Mouse (Mus musculus) embryonic facial prominence, embryonic 11.5 days (tissue): ENCODE measurements around the gene Trex2. TPM values are rescaled to one million over a fixed set of nuclear protein-coding genes. Genes with fewer than 3 reads are reported as not detected.
"Not testable (repeated sequence)": the region's sequence is repeated elsewhere in the genome, so short reads cannot be mapped to it uniquely, and the experiment has no call there.

Experiments
- ATAC-seq: fragments of 200-750 bp; cut with Nextera tagmentation; replicated peaks from 2 replicates; pipeline ENCODE4 v1.8.0; 2017; ENCODE audit warnings: low read depth; ENCODE audit not compliant: insufficient number of reproducible peaks, low FRiP score, low TSS enrichment
- DNase-seq: peaks from one replicate; pipeline ENCODE4 v3.0.0-alpha.2; 2015; ENCODE audit warnings: low spot score
- H3K27ac ChIP-seq: fragments of 300-500 bp; sonication (generic); replicated peaks from 2 replicates; pipeline ENCODE4 v1.5.1; 2014; ENCODE audit warnings: mild to moderate bottlenecking, low read depth, low read length, control low read depth
- H3K27me3 ChIP-seq: fragments of 300-500 bp; sonication (generic); 2 replicates; pipeline ENCODE4 v1.6.1; 2014; ENCODE audit warnings: mild to moderate bottlenecking, low read length, moderate library complexity, mixed read lengths; ENCODE audit not compliant: control insufficient read depth, insufficient read depth
- H3K36me3 ChIP-seq: fragments of 300-500 bp; sonication (generic); replicated peaks from 2 replicates; pipeline ENCODE4 v1.6.1; 2014; ENCODE audit warnings: low read depth, mild to moderate bottlenecking, low read length, moderate library complexity, mixed read lengths; ENCODE audit not compliant: control insufficient read depth, insufficient read depth
- H3K4me1 ChIP-seq: fragments of 300-500 bp; sonication (generic); 2 replicates; pipeline ENCODE4 v1.6.1; 2014; ENCODE audit warnings: low read length, mixed read lengths; ENCODE audit not compliant: control insufficient read depth, insufficient read depth
- H3K4me2 ChIP-seq: fragments of 300-500 bp; sonication (generic); 2 replicates; pipeline ENCODE4 v1.6.1; 2014; ENCODE audit warnings: low read depth, mild to moderate bottlenecking, control low read depth, low read length, moderate library complexity
- H3K4me3 ChIP-seq: fragments of 300-500 bp; sonication (generic); 2 replicates; pipeline ENCODE4 v1.5.1; 2014; ENCODE audit warnings: low read depth, low read length, control low read depth
- H3K9ac ChIP-seq: fragments of 300-500 bp; sonication (generic); replicated peaks from 2 replicates; pipeline ENCODE4 v1.6.1; 2014; ENCODE audit warnings: mild to moderate bottlenecking, control low read depth, low read length
- H3K9me3 ChIP-seq: fragments of 300-500 bp; sonication (generic); replicated peaks from 2 replicates; pipeline ENCODE4 v1.6.1; 2016; ENCODE audit warnings: mild to moderate bottlenecking, low read length, inconsistent platforms, mixed read lengths; ENCODE audit not compliant: control insufficient read depth
- WGBS: fragments of 180-500 bp; shearing (Covaris S2); extraction: QIAGEN DNeasy Blood & Tissue Kit; methylation state at CpG from one replicate; pipeline ENCODE4 v1.1.7; 2014; 5-methylcytosine and 5-hydroxymethylcytosine counted together
- polyA plus RNA-seq: library from polyadenylated mRNA; unstranded; fragments of >200 nt; fragmentation: Nextera tagmentation; extraction: Ambion mirVana; gene quantifications from 2 replicates; pipeline ENCODE4 v1.2.1, GENCODE M21; 2014

Trex2 gene
- polyA plus RNA-seq, 1 experiment from 2014 or later: not detected

- ATAC-seq (no peak), DNase-seq (peak; percentile 2)
- peak within 1 kb of the TSS; percentile 22; the same call in 1 of the 2 replicates for H3K9ac ChIP-seq
- H3K27me3 ChIP-seq: peaks cover 5% of the 10 kb centered on the region; the same call in 1 of the 2 replicates
- no peaks in the 10 kb centered on the region for H3K36me3 ChIP-seq
- no peak within 1 kb of the TSS for H3K27ac ChIP-seq
- 21% methylated on average over 16 of the region's 20 CpGs for WGBS
- no peaks in the 10 kb centered on the region for H3K9me3 ChIP-seq
- no peaks in the 10 kb centered on the region for H3K4me1 ChIP-seq
- H3K4me3 ChIP-seq: peak within 1 kb of the TSS; percentile 9; the same call in 1 of the 2 replicates
- H3K4me2 ChIP-seq: peak within 1 kb of the TSS; percentile 36
Observed at GRCm38 (mm10) chrX:73410880-73411517, 24.1 kb downstream of the Trex2 start, which contains the start of gene Zfp92. Zfp92 (plus strand) TSS chrX:73411096.

GRCm38 (mm10) chrX:73401616-73402015 is 33.5 kb downstream of the Trex2 start:
- 93% methylated on average over 12 of the region's 12 CpGs for WGBS
- DNase-seq: no peak
- H3K36me3 ChIP-seq: no peaks in the 10 kb centered on the region
- H3K4me2 ChIP-seq: no peak overlapping the region
- H3K9me3 ChIP-seq: no peaks in the 10 kb centered on the region
- no peak overlapping the region for H3K4me3 ChIP-seq
- no peak for ATAC-seq
- H3K4me1 ChIP-seq: no peaks in the 10 kb centered on the region
- H3K27me3 ChIP-seq: no peaks in the 10 kb centered on the region
- H3K9ac ChIP-seq: no peak overlapping the region
- H3K27ac ChIP-seq: no peak overlapping the region

- H3K27me3 ChIP-seq: no peaks in the 10 kb centered on the region
- no peaks in the 10 kb centered on the region for H3K4me1 ChIP-seq
- DNase-seq (no peak), ATAC-seq (no peak)
- no peak overlapping the region for H3K4me3 ChIP-seq
- H3K9me3 ChIP-seq: no peaks in the 10 kb centered on the region
- no peak overlapping the region for H3K4me2 ChIP-seq
- H3K27ac ChIP-seq: no peak overlapping the region
- H3K36me3 ChIP-seq: no peaks in the 10 kb centered on the region
- H3K9ac ChIP-seq: no peak overlapping the region
- WGBS: 90% methylated on average over 20 of the region's 20 CpGs
Observed at GRCm38 (mm10) chrX:73400951-73401350, 34.2 kb downstream of the Trex2 start.

GRCm38 (mm10) chrX:73398636-73399035 is 36.5 kb downstream of the Trex2 start, which contains the start of gene Gm18336:
Gm18336 (minus strand) TSS chrX:73398736.
- not testable (repeated sequence) for H3K36me3 ChIP-seq, ATAC-seq, H3K27me3 ChIP-seq, H3K9me3 ChIP-seq, H3K9ac ChIP-seq, H3K27ac ChIP-seq, H3K4me2 ChIP-seq, H3K4me1 ChIP-seq, H3K4me3 ChIP-seq, DNase-seq
- 78% methylated on average over 1 of the region's 2 CpGs for WGBS

GRCm38 (mm10) chrX:73396446-73396845 is 38.7 kb downstream of the Trex2 start:
- H3K36me3 ChIP-seq: no peaks in the 10 kb centered on the region
- H3K4me1 ChIP-seq: no peaks in the 10 kb centered on the region
- H3K27me3 ChIP-seq: no peaks in the 10 kb centered on the region
- 88% methylated on average over 1 of the region's 1 CpGs for WGBS
- H3K9ac ChIP-seq: no peak overlapping the region
- H3K27ac ChIP-seq: no peak overlapping the region
- H3K9me3 ChIP-seq: no peaks in the 10 kb centered on the region
- H3K4me3 ChIP-seq: no peak overlapping the region
- no peak overlapping the region for H3K4me2 ChIP-seq
- DNase-seq: no peak
- ATAC-seq: no peak

- DNase-seq (no peak), ATAC-seq (no peak)
- Histone ChIP-seq H3K9me3 (no peaks in the 10 kb centered on the region), H3K4me2 (no peak overlapping the region), H3K4me3 (no peak overlapping the region), H3K27me3 (no peaks in the 10 kb centered on the region), H3K4me1 (no peaks in the 10 kb centered on the region), H3K27ac (no peak overlapping the region), H3K36me3 (no peaks in the 10 kb centered on the region), H3K9ac (no peak overlapping the region)
- WGBS: 80% methylated on average over 4 of the region's 4 CpGs
Observed at GRCm38 (mm10) chrX:73391481-73391880, 43.7 kb downstream of the Trex2 start.

GRCm38 (mm10) chrX:73384924-73385323 is 50.2 kb downstream of the Trex2 start:
- no peaks in the 10 kb centered on the region for H3K4me1 ChIP-seq
- H3K4me3 ChIP-seq: no peak overlapping the region
- H3K36me3 ChIP-seq: no peaks in the 10 kb centered on the region
- H3K9ac ChIP-seq: no peak overlapping the region
- no peak overlapping the region for H3K4me2 ChIP-seq
- H3K27ac ChIP-seq: no peak overlapping the region
- DNase-seq (no peak), ATAC-seq (no peak)
- no peaks in the 10 kb centered on the region for H3K9me3 ChIP-seq
- no peaks in the 10 kb centered on the region for H3K27me3 ChIP-seq
- 26% methylated on average over 1 of the region's 1 CpGs for WGBS

- Histone ChIP-seq H3K36me3 (no peaks in the 10 kb centered on the region), H3K27ac (no peak overlapping the region), H3K4me1 (no peaks in the 10 kb centered on the region), H3K9ac (no peak overlapping the region), H3K9me3 (no peaks in the 10 kb centered on the region), H3K27me3 (no peaks in the 10 kb centered on the region), H3K4me2 (no peak overlapping the region), H3K4me3 (no peak overlapping the region)
- DNase-seq: peak; percentile 0
- ATAC-seq: no peak
- WGBS: 63% methylated on average over 6 of the region's 6 CpGs
Observed at GRCm38 (mm10) chrX:73384419-73384818, 50.7 kb downstream of the Trex2 start.
